Mouse (Mus musculus) heart, embryonic 14.5 days (tissue): ENCODE measurements around the gene Gm9780. TPM values are rescaled to one million over a fixed set of nuclear protein-coding genes. Genes with fewer than 3 reads are reported as not detected.
"Not testable (repeated sequence)": the region's sequence is repeated elsewhere in the genome, so short reads cannot be mapped to it uniquely, and the experiment has no call there.

ENCODE experiments used
- ATAC-seq: fragments of 200-750 bp; cut with Nextera tagmentation; 2 replicates; pipeline ENCODE4 v1.8.0; 2017; ENCODE audit warnings: low read depth, moderate TSS enrichment; ENCODE audit not compliant: insufficient number of reproducible peaks, insufficient read depth, low FRiP score
- H3K27ac ChIP-seq, 2 experiments: fragments of 200-500 bp in 1 of 2; fragments of 300-500 bp in 1 of 2; sonication (generic) in 1 of 2; replicated peaks in 1 of 2; 2 replicates each; pipeline ENCODE4 v1.5.1; 2012 to 2014; ENCODE audit warnings: low read depth in 2 of 2, low read length in 2 of 2, control low read depth in 1 of 2, mild to moderate bottlenecking in 1 of 2, mixed read lengths in 1 of 2; ENCODE audit not compliant: control insufficient read depth in 1 of 2, insufficient read depth in 1 of 2
- H3K27me3 ChIP-seq: fragments of 300-500 bp; sonication (generic); 2 replicates; pipeline ENCODE4 v1.6.1; 2014; ENCODE audit warnings: mild to moderate bottlenecking, low read length, control low read depth; ENCODE audit not compliant: control insufficient read depth, insufficient read depth
- H3K36me3 ChIP-seq: fragments of 300-500 bp; sonication (generic); 2 replicates; pipeline ENCODE4 v1.6.1; 2014; ENCODE audit warnings: mild to moderate bottlenecking, control low read depth, low read length, mixed read lengths; ENCODE audit not compliant: control insufficient read depth, insufficient read depth
- H3K4me1 ChIP-seq, 2 experiments: fragments of 200-500 bp in 1 of 2; fragments of 300-500 bp in 1 of 2; sonication (generic) in 1 of 2; 2 replicates each; pipeline ENCODE4 v1.6.1; 2012 to 2014; ENCODE audit warnings: low read length in 2 of 2, control low read depth in 1 of 2, mixed read lengths in 1 of 2; ENCODE audit not compliant: control insufficient read depth in 2 of 2, insufficient read depth in 2 of 2
- H3K4me2 ChIP-seq: fragments of 300-500 bp; sonication (generic); 2 replicates; pipeline ENCODE4 v1.6.1; 2014; ENCODE audit warnings: mild to moderate bottlenecking, low read length
- H3K4me3 ChIP-seq, 2 experiments: fragments of 200-500 bp in 1 of 2; fragments of 300-500 bp in 1 of 2; sonication (generic) in 1 of 2; 2 replicates each; pipeline ENCODE4 v1.5.1; 2012 to 2014; ENCODE audit warnings: low read length in 2 of 2, mild to moderate bottlenecking in 2 of 2, control low read depth in 1 of 2, low read depth in 1 of 2, moderate library complexity in 1 of 2; ENCODE audit not compliant: control insufficient read depth in 1 of 2, insufficient read depth in 1 of 2
- H3K9ac ChIP-seq: fragments of 300-500 bp; sonication (generic); 2 replicates; pipeline ENCODE4 v1.6.1; 2014; ENCODE audit warnings: mild to moderate bottlenecking, low read length
- H3K9me3 ChIP-seq: fragments of 300-500 bp; sonication (generic); 2 replicates; pipeline ENCODE4 v1.6.1; 2016; ENCODE audit warnings: low read length, control low read depth; ENCODE audit not compliant: control insufficient read depth
- WGBS: fragments of 180-500 bp; shearing (Covaris S2); extraction: QIAGEN DNeasy Blood & Tissue Kit; methylation state at CpG from one replicate; pipeline ENCODE4 v1.1.7; 2014; 5-methylcytosine and 5-hydroxymethylcytosine counted together
- polyA plus RNA-seq: library from polyadenylated mRNA; unstranded; fragments of >200 nt; fragmentation: Nextera tagmentation; extraction: Ambion mirVana; gene quantifications from 2 replicates; pipeline ENCODE4 v1.2.1, GENCODE M21; 2014

Gm9780 gene
- polyA plus RNA-seq, 1 experiment from 2014 or later, result 7.5 TPM

DNA sequence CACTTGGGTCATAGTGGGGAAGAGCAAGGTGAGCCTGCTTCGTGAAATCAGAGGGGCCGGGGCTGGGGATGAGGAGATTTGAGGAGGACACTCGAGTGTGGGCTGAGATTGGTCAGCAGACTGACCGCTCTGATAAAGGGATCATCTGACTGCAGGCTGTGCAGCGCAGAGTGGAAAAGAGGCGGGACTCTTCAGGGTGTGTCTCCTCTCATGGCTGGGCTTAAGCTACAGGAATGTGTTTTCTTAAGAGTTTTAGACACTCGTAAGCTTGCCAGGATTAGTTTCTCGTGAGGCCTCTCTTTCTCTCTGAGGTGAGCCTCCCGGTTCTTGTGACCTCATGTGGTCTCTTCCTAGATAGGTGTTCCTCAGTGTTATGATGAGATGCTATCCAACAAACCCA, 21.0 kb downstream of the Gm9780 start:
- not testable (repeated sequence) for H3K9me3 ChIP-seq, H3K4me3 ChIP-seq, ATAC-seq, H3K4me1 ChIP-seq, H3K27ac ChIP-seq, H3K9ac ChIP-seq, H3K36me3 ChIP-seq, H3K27me3 ChIP-seq, H3K4me2 ChIP-seq
- WGBS, result no CpG with 5 or more reads among the region's 9 CpGs

DNA sequence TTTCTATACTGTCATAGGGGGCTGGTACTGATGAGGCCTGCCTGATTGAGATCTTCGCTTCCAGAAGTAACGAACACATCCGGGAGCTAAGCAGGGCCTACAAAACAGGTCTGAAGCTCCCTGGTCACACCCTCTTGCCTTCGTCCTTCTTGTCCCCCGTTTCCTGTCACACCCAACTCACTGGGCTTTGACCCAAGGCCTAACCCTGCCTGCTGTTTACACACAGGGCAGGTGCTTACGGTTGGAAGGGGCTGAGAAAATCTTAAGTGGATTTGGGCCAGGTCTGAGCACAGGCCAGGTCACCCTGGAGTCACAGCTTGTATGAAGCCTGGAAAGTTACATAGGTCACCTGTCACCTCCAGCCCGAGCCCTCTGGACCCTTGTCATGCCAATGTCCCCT, 26.1 kb downstream of the Gm9780 start:
- not testable (repeated sequence) for H3K4me2 ChIP-seq, H3K36me3 ChIP-seq, ATAC-seq, H3K9me3 ChIP-seq, H3K27ac ChIP-seq, H3K27me3 ChIP-seq, H3K4me1 ChIP-seq, H3K9ac ChIP-seq, H3K4me3 ChIP-seq
- no CpG with 5 or more reads among the region's 7 CpGs for WGBS

- no CpG with 5 or more reads among the region's 2 CpGs for WGBS
- H3K4me1 ChIP-seq, H3K4me2 ChIP-seq, H3K27me3 ChIP-seq, ATAC-seq, H3K36me3 ChIP-seq, H3K9me3 ChIP-seq, H3K27ac ChIP-seq, H3K9ac ChIP-seq, H3K4me3 ChIP-seq: not testable (repeated sequence)
These were observed 35.0 kb downstream of the Gm9780 start for GRCm38 (mm10) chr14:26007462-26007861.

- not testable (repeated sequence) for H3K4me2 ChIP-seq, H3K36me3 ChIP-seq, ATAC-seq, H3K9ac ChIP-seq, H3K27ac ChIP-seq, H3K9me3 ChIP-seq, H3K27me3 ChIP-seq, H3K4me1 ChIP-seq, H3K4me3 ChIP-seq
- WGBS, result 32% methylated on average over 6 of the region's 9 CpGs
These were observed 60.6 kb downstream of the Gm9780 start for GRCm38 (mm10) chr14:25981880-25982279.

DNA sequence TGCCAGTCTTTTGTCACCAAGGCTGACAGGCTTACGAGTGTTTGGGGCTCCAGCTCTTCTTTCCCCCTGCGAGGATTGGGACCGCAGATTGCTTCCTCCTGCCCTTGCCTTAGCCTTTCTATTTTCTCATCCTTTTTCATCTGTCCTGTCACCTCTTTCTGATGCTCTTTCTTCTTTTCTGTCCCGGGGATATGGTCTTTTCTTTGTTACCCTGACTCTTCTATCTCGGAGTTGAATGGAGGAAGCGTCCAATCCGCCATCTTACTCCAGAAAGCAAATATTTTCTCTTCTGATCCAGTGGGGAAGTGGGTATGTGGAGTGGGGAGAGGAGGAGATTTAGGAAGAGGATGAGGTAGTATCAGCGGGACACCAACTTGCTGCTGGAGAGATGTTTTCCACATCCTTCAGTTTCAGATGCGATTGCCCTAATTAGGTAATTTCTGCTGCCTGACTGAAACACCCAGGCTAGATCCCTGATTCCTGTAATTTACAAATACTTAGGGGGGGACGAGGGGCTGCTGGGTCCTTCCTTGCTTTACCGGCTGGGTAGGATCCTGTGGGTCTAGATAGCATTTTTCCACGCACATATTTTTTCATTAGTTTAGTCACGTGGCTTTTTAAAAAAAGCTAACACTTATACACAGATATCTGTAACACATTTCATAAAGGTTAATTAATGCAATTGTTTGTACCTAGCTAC, 63.1 kb downstream of the Gm9780 start:
- H3K4me2 ChIP-seq, result peak overlapping the region; percentile 52
- 0 out of 2 replicates have a peak overlapping the region, but pooled peaks have one; percentile 44 for H3K9ac ChIP-seq
- H3K9me3 ChIP-seq, ATAC-seq, H3K27me3 ChIP-seq, H3K4me1 ChIP-seq, H3K36me3 ChIP-seq: not testable (repeated sequence)
- peak overlapping the region in 1 of 2 experiments; percentile 40; a peak in 3 of 4 replicates for H3K4me3 ChIP-seq
- peak overlapping the region; percentile 65 to 92; a peak in 3 of 4 replicates for H3K27ac ChIP-seq
- 4% methylated on average over 5 of the region's 13 CpGs for WGBS

DNA sequence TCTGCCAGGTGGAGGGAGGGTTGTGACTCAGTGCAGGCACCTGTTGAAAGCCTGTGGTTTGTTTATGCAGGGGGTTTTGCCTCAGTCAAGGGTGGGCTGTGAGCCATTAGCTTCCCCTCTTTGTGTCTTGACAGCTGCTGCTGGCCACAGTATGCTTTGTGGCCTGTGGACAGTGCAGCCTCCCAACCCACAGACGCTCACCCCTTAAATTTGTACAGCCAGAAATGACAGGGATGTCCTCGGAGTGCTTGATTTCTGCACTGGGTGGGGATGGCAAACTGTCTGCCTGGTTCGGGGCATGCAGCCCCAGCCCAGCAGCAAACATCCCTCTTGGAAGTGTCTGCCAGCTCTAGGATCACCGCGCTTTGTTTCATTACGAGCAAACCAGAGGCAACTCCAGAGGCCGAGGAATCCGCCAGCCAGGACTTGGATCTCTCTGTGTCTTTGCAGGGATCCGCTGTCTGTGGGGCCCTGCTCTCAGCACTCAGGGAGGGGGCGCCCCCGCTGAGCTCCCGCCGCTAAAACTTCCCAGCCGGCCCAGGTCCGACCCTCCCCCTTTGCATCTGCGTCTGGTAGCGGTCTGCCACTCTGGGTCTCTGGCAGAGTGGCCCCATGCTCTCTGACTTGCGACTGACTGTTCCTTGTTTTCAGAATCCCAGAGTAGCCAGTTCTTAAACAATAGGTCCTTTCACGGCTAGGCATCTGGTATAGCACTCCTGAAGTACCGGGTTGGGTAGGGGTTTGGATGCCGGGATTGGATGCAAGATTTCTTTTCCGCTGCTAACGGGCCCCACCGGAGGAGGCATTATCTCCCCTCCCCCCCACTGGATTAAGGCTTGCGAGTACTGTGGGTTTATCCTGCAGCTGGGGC, 63.9 kb downstream of the Gm9780 start, which contains the start of gene Duxbl1:
TSS of gene Duxbl1 (plus strand) at position 207 of the 871 bp plus-strand sequence.
- not testable (repeated sequence) for H3K27me3 ChIP-seq, H3K4me1 ChIP-seq, H3K36me3 ChIP-seq, H3K9me3 ChIP-seq
- H3K4me2 ChIP-seq, result peak within 1 kb of the TSS; percentile 52
- WGBS, result no CpG with 5 or more reads among the region's 25 CpGs
- ATAC-seq, result peak; percentile 56
- peak within 1 kb of the TSS; percentile 65 to 92; a peak in 3 of 4 replicates for H3K27ac ChIP-seq
- H3K9ac ChIP-seq, result 0 out of 2 replicates have a peak within 1 kb of the TSS, but pooled peaks have one; percentile 44
- peak within 1 kb of the TSS in 1 of 2 experiments; percentile 40; a peak in 3 of 4 replicates for H3K4me3 ChIP-seq
